Mouse (Mus musculus): ENCODE data around the gene Olfr920. TPM values are rescaled to one million over a fixed set of nuclear protein-coding genes. Genes with fewer than 3 reads are reported as not detected.

Olfr920 gene
- polyA plus RNA-seq, 1 experiment from 2014 or later, result 0.05 TPM

- ATAC-seq (peak; percentile 96), DNase-seq (no peak)
- WGBS (ENCODE audit: insufficient replicate concordance), result 69% methylated on average over 4 of the region's 4 CpGs
- no peaks in the 10 kb centered on the region for H3K27me3 ChIP-seq (ENCODE audit: insufficient read depth, low read length)
- H3K9me3 ChIP-seq (ENCODE audit: low read length), result no peaks in the 10 kb centered on the region
- no peaks in the 10 kb centered on the region for H3K4me1 ChIP-seq (ENCODE audit: insufficient read depth)
- no peak overlapping the region for H3K27ac ChIP-seq (ENCODE audit: low read depth)
- no peak overlapping the region for H3K4me2 ChIP-seq (ENCODE audit: low read depth, low read length)
- TF ChIP-seq EP300 (IDR thresholded peaks at IDR 0.05; ENCODE audit: low read depth) (peak; percentile 73), CTCF (IDR thresholded peaks at IDR 0.05; ENCODE audit: low read depth) (no peak)
- H3K9ac ChIP-seq (replicated peaks), result no peak overlapping the region
- no peak overlapping the region for H3K4me3 ChIP-seq (ENCODE audit: low read depth, low read length)
- 0 out of 2 replicates have a peak, but pooled peaks cover 4% of the 10 kb centered on the region for H3K36me3 ChIP-seq (replicated peaks; ENCODE audit: insufficient read depth, low read length)
These were observed 7.3 kb upstream of the Olfr920 start for GRCm38 (mm10) chr9:38744619-38745315.

GRCm38 (mm10) chr9:38772768-38773167 is 20.7 kb downstream of the Olfr920 start, which contains the start of gene Olfr921:
TSS of gene Olfr921 (plus strand) at chr9:38773068.
- no peaks in the 10 kb centered on the region for H3K4me1 ChIP-seq (ENCODE audit: insufficient read depth)
- H3K9ac ChIP-seq (replicated peaks), result no peak within 1 kb of the TSS
- H3K9me3 ChIP-seq (ENCODE audit: low read length), result no peaks in the 10 kb centered on the region
- H3K4me3 ChIP-seq (ENCODE audit: low read depth, low read length), result no peak within 1 kb of the TSS
- no peak within 1 kb of the TSS for H3K4me2 ChIP-seq (ENCODE audit: low read depth, low read length)
- no peaks in the 10 kb centered on the region for H3K27me3 ChIP-seq (ENCODE audit: insufficient read depth, low read length)
- TF ChIP-seq CTCF (IDR thresholded peaks at IDR 0.05; ENCODE audit: low read depth) (no peak), EP300 (IDR thresholded peaks at IDR 0.05; ENCODE audit: low read depth) (no peak)
- H3K27ac ChIP-seq (ENCODE audit: low read depth), result no peak within 1 kb of the TSS
- ATAC-seq, result no peak
- no peak for DNase-seq
- H3K36me3 ChIP-seq (replicated peaks; ENCODE audit: insufficient read depth, low read length), result no peaks in the 10 kb centered on the region

DNA sequence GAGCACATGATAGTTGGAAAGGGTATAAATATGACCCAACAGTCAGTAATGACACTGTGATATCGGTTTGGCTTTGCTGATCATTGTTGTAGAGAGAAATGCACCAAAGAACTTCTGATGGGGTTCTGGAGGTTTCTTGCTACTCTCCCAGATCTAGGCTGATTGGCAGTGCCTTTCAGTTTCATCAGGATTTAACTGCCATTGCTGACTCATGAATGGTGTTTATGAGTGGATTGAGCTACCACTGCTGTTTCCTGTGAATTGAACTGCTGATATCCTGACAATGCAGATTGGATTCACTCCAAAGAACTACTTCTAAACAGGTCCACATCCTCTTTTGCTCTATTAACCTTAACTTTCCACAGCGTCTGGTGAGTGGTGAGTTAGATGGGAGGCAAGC is 40.6 kb downstream of the Olfr920 start:
- Histone ChIP-seq H3K9me3 (ENCODE audit: low read length) (no peaks in the 10 kb centered on the region), H3K4me1 (ENCODE audit: insufficient read depth) (no peaks in the 10 kb centered on the region), H3K4me3 (ENCODE audit: low read depth, low read length) (no peak overlapping the region), H3K27ac (ENCODE audit: low read depth) (no peak overlapping the region), H3K9ac (replicated peaks) (no peak overlapping the region), H3K27me3 (ENCODE audit: insufficient read depth, low read length) (no peaks in the 10 kb centered on the region), H3K4me2 (ENCODE audit: low read depth, low read length) (no peak overlapping the region), H3K36me3 (replicated peaks; ENCODE audit: insufficient read depth, low read length) (no peaks in the 10 kb centered on the region)
- DNase-seq (no peak), ATAC-seq (no peak)
- TF ChIP-seq EP300 (IDR thresholded peaks at IDR 0.05; ENCODE audit: low read depth), result no peak
- no peak for TF ChIP-seq CTCF (IDR thresholded peaks at IDR 0.05; ENCODE audit: low read depth)
- WGBS (ENCODE audit: insufficient replicate concordance), result 73% methylated on average over 2 of the region's 2 CpGs

- H3K36me3 ChIP-seq (replicated peaks; ENCODE audit: insufficient read depth, low read length), result no peaks in the 10 kb centered on the region
- DNase-seq (no peak), ATAC-seq (no peak)
- H3K27me3 ChIP-seq (ENCODE audit: insufficient read depth, low read length), result no peaks in the 10 kb centered on the region
- H3K9me3 ChIP-seq (ENCODE audit: low read length), result no peaks in the 10 kb centered on the region
- H3K9ac ChIP-seq (replicated peaks), result no peak overlapping the region
- no peak overlapping the region for H3K4me2 ChIP-seq (ENCODE audit: low read depth, low read length)
- no peak overlapping the region for H3K4me3 ChIP-seq (ENCODE audit: low read depth, low read length)
- TF ChIP-seq EP300 (IDR thresholded peaks at IDR 0.05; ENCODE audit: low read depth) (no peak), CTCF (IDR thresholded peaks at IDR 0.05; ENCODE audit: low read depth) (no peak)
- H3K4me1 ChIP-seq (ENCODE audit: insufficient read depth), result no peaks in the 10 kb centered on the region
- no peak overlapping the region for H3K27ac ChIP-seq (ENCODE audit: low read depth)
These were observed 53.6 kb downstream of the Olfr920 start for GRCm38 (mm10) chr9:38805696-38806095.

Other genes with a start within 250 kb of the Olfr920 start
- gene Olfr911-ps1, start 230.7 kb upstream of the Olfr920 start, polyA plus RNA-seq (2015; fragmentation: Nextera tagmentation; extraction: Ambion mirVana), result not detected in 2 replicates
- gene Olfr910, start 214.4 kb upstream of the Olfr920 start, polyA plus RNA-seq (2015; fragmentation: Nextera tagmentation; extraction: Ambion mirVana), result not detected in 2 replicates
- gene Olfr912, start 172.1 kb upstream of the Olfr920 start, polyA plus RNA-seq (2015; fragmentation: Nextera tagmentation; extraction: Ambion mirVana), result not detected in 2 replicates
- not detected in 2 replicates for gene Olfr913, start 159.5 kb upstream of the Olfr920 start, polyA plus RNA-seq (2015; fragmentation: Nextera tagmentation; extraction: Ambion mirVana)
- gene Olfr914, start 147.2 kb upstream of the Olfr920 start, polyA plus RNA-seq (2015; fragmentation: Nextera tagmentation; extraction: Ambion mirVana), result not detected in 2 replicates
- not detected in 2 replicates for gene Olfr916, start 92.4 kb upstream of the Olfr920 start, polyA plus RNA-seq (2015; fragmentation: Nextera tagmentation; extraction: Ambion mirVana)
- gene Olfr917, start 86.5 kb upstream of the Olfr920 start, polyA plus RNA-seq (2015; fragmentation: Nextera tagmentation; extraction: Ambion mirVana), result not detected in 2 replicates
- gene Olfr918, start 77.7 kb upstream of the Olfr920 start, polyA plus RNA-seq (2015; fragmentation: Nextera tagmentation; extraction: Ambion mirVana), result not detected in 2 replicates
- gene Olfr919, start 48.6 kb upstream of the Olfr920 start, polyA plus RNA-seq (2015; fragmentation: Nextera tagmentation; extraction: Ambion mirVana), result not detected in 2 replicates
- 6.1 and 8.0 TPM in 2 replicates for gene Vwa5a, start 34.0 kb upstream of the Olfr920 start, polyA plus RNA-seq (2015; fragmentation: Nextera tagmentation; extraction: Ambion mirVana)
- not detected in 2 replicates for gene Olfr921, start 20.8 kb downstream of the Olfr920 start, polyA plus RNA-seq (2015; fragmentation: Nextera tagmentation; extraction: Ambion mirVana)
- not detected in 2 replicates for gene Olfr922, start 62.3 kb downstream of the Olfr920 start, polyA plus RNA-seq (2015; fragmentation: Nextera tagmentation; extraction: Ambion mirVana)
- gene Olfr923, start 74.2 kb downstream of the Olfr920 start, polyA plus RNA-seq (2015; fragmentation: Nextera tagmentation; extraction: Ambion mirVana), result not detected in 2 replicates
- not detected in 2 replicates for gene Olfr924, start 92.2 kb downstream of the Olfr920 start, polyA plus RNA-seq (2015; fragmentation: Nextera tagmentation; extraction: Ambion mirVana)
- not detected in 2 replicates for gene Olfr26, start 102.8 kb downstream of the Olfr920 start, polyA plus RNA-seq (2015; fragmentation: Nextera tagmentation; extraction: Ambion mirVana)
- not detected in 2 replicates for gene Olfr926, start 124.8 kb downstream of the Olfr920 start, polyA plus RNA-seq (2015; fragmentation: Nextera tagmentation; extraction: Ambion mirVana)
- not detected in 2 replicates for gene Olfr930, start 177.5 kb downstream of the Olfr920 start, polyA plus RNA-seq (2015; fragmentation: Nextera tagmentation; extraction: Ambion mirVana)
- gene Olfr933, start 220.0 kb downstream of the Olfr920 start, polyA plus RNA-seq (2015; fragmentation: Nextera tagmentation; extraction: Ambion mirVana), result not detected in 2 replicates
- gene Olfr934, start 236.0 kb downstream of the Olfr920 start, polyA plus RNA-seq (2015; fragmentation: Nextera tagmentation; extraction: Ambion mirVana), result not detected in 2 replicates
- not detected in 2 replicates for gene Olfr935, start 247.4 kb downstream of the Olfr920 start, polyA plus RNA-seq (2015; fragmentation: Nextera tagmentation; extraction: Ambion mirVana)

Data from liver, postnatal 0 days (tissue).